Mouse (Mus musculus) ES-E14 (cell line): ENCODE measurements around the gene Tbc1d4. TPM values are rescaled to one million over a fixed set of nuclear protein-coding genes. Genes with fewer than 3 reads are reported as not detected.

Source experiments
- DNase-seq: peaks from one replicate; pipeline ENCODE4 v3.0.0-alpha.2; 2013; ENCODE audit warnings: low read depth, low spot score
- H3K27ac ChIP-seq: 2 replicates; pipeline ENCODE4 v1.5.1; 2012; ENCODE audit warnings: low read depth, mild to moderate bottlenecking, low read length, moderate library complexity, mixed read lengths; ENCODE audit not compliant: poor library complexity, insufficient read depth, severe bottlenecking
- H3K36me3 ChIP-seq: 2 replicates; pipeline ENCODE4 v1.6.1; 2012; ENCODE audit warnings: mild to moderate bottlenecking, low read length, moderate library complexity, mixed read lengths; ENCODE audit not compliant: control insufficient read depth, poor library complexity, insufficient read depth, severe bottlenecking
- H3K4me1 ChIP-seq, 2 experiments: fragments of 150-350 bp in 1 of 2; sonication (generic) in 1 of 2; 2 replicates each; pipeline ENCODE4 v1.6.1; 2012; ENCODE audit warnings: low read length in 2 of 2, mild to moderate bottlenecking in 1 of 2, mixed read lengths in 1 of 2; ENCODE audit not compliant: control insufficient read depth in 2 of 2, insufficient read depth in 2 of 2, poor library complexity in 1 of 2
- H3K4me3 ChIP-seq, 2 experiments: fragments of 150-350 bp in 1 of 2; sonication (generic) in 1 of 2; 2 replicates each; pipeline ENCODE4 v1.5.1; 2012; ENCODE audit warnings: low read length in 2 of 2, low read depth in 1 of 2, mild to moderate bottlenecking in 1 of 2, mixed read lengths in 1 of 2; ENCODE audit not compliant: insufficient read depth in 1 of 2, poor library complexity in 1 of 2, severe bottlenecking in 1 of 2
- H3K9ac ChIP-seq: 2 replicates; pipeline ENCODE4 v1.6.1; 2012; ENCODE audit warnings: low read depth, mild to moderate bottlenecking, low read length, mixed read lengths; ENCODE audit not compliant: poor library complexity, insufficient read depth, severe bottlenecking
- H3K9me3 ChIP-seq: fragments of 150-350 bp; sonication (generic); 2 replicates; pipeline ENCODE4 v1.6.1; 2012; ENCODE audit warnings: low read depth, mild to moderate bottlenecking, low read length; ENCODE audit not compliant: control insufficient read depth, insufficient read depth
- CHD2 ChIP-seq: IDR thresholded peaks from 2 replicates; pipeline ENCODE4 v1.6.1; 2014; ENCODE audit warnings: mild to moderate bottlenecking, low read depth, low read length, inconsistent platforms
- HCFC1 ChIP-seq: IDR thresholded peaks from 2 replicates; pipeline ENCODE4 v1.6.1; 2012; ENCODE audit warnings: low read length, inconsistent platforms, borderline replicate concordance; ENCODE audit not compliant: insufficient read depth
- MAFK ChIP-seq: IDR thresholded peaks from 2 replicates; pipeline ENCODE4 v1.6.1; 2014; ENCODE audit warnings: mild to moderate bottlenecking, low read depth, low read length, inconsistent platforms; ENCODE audit not compliant: insufficient read depth
- ZC3H11A ChIP-seq: IDR thresholded peaks from 2 replicates; pipeline ENCODE4 v1.6.1; 2012; ENCODE audit warnings: low read depth, mild to moderate bottlenecking, inconsistent platforms, low read length, borderline replicate concordance
- ZNF384 ChIP-seq: IDR thresholded peaks from 2 replicates; pipeline ENCODE4 v1.6.1; 2012; ENCODE audit warnings: low read depth, low read length, inconsistent platforms
- in situ Hi-C, 2 experiments: fragments of 600-800 bp; cut with MboI; formaldehyde crosslinking; loops; one replicate each; pipeline ENCODE4 v1.15.1; 2025; ENCODE audit warnings: low sequenced_read_pairs in 2 of 2, inconsistent platforms in 1 of 2; ENCODE audit not compliant: unreplicated experiment in 2 of 2
- total RNA-seq: library from RNA; depleted of rRNA; stranded (reverse); fragments of 300-350 nt; gene quantifications from 2 replicates; pipeline ENCODE4 v1.2.3, GENCODE M21; 2012

Tbc1d4 gene
- total RNA-seq, 1 experiment = 1.1 TPM

- H3K9ac ChIP-seq = no peak overlapping the region
- no peak overlapping the region for H3K27ac ChIP-seq
- no peak overlapping the region for H3K4me3 ChIP-seq
- no peaks in the 10 kb centered on the region for H3K9me3 ChIP-seq
- no peaks in the 10 kb centered on the region; a peak in 1 of 4 replicates for H3K4me1 ChIP-seq
- TF ChIP-seq ZNF384 (no peak), HCFC1 (no peak), ZC3H11A (no peak), MAFK (no peak), CHD2 (no peak)
- 0 out of 2 replicates have a peak, but pooled peaks cover 2% of the 10 kb centered on the region for H3K36me3 ChIP-seq
- DNase-seq = no peak
- in situ Hi-C loops = no loop called here
These were observed 26.8 kb upstream of the Tbc1d4 start for GRCm38 (mm10) chr14:101635765-101636164.

GRCm38 (mm10) chr14:101630548-101630947, 21.6 kb upstream of the Tbc1d4 start:
- Histone ChIP-seq H3K4me3 (no peak overlapping the region), H3K9me3 (no peaks in the 10 kb centered on the region), H3K36me3 (0 out of 2 replicates have a peak, but pooled peaks cover 2% of the 10 kb centered on the region), H3K27ac (no peak overlapping the region), H3K9ac (no peak overlapping the region), H3K4me1 (no peaks in the 10 kb centered on the region)
- no peak for TF ChIP-seq HCFC1
- TF ChIP-seq ZNF384 = peak; percentile 72
- no peak for TF ChIP-seq MAFK
- no peak for TF ChIP-seq CHD2
- no peak for TF ChIP-seq ZC3H11A
- in situ Hi-C loops = no loop called here
- DNase-seq = no peak

- DNase-seq = no peak
- Histone ChIP-seq H3K27ac (no peak overlapping the region), H3K4me1 (0 out of 4 replicates have a peak, but pooled peaks cover 0 to 4% of the 10 kb centered on the region in 2 experiments), H3K9me3 (no peaks in the 10 kb centered on the region), H3K9ac (no peak overlapping the region), H3K36me3 (no peaks in the 10 kb centered on the region), H3K4me3 (no peak overlapping the region)
- in situ Hi-C loops = no loop called here
- TF ChIP-seq ZNF384 = no peak
- TF ChIP-seq CHD2 = no peak
- TF ChIP-seq MAFK = no peak
- no peak for TF ChIP-seq ZC3H11A
These were observed 8.7 kb upstream of the Tbc1d4 start for GRCm38 (mm10) chr14:101617680-101618079.

- 0 out of 4 replicates have a peak, but pooled peaks cover 0 to 4% of the 10 kb centered on the region in 2 experiments for H3K4me1 ChIP-seq
- in situ Hi-C loops = no loop called here
- no peak overlapping the region for H3K4me3 ChIP-seq
- TF ChIP-seq MAFK = no peak
- TF ChIP-seq ZC3H11A = no peak
- no peak for TF ChIP-seq HCFC1
- no peak for TF ChIP-seq ZNF384
- TF ChIP-seq CHD2 = no peak
- no peaks in the 10 kb centered on the region for H3K36me3 ChIP-seq
- no peak for DNase-seq
- H3K27ac ChIP-seq = no peak overlapping the region
- no peaks in the 10 kb centered on the region for H3K9me3 ChIP-seq
- H3K9ac ChIP-seq = no peak overlapping the region
These were observed 7.2 kb upstream of the Tbc1d4 start for GRCm38 (mm10) chr14:101616178-101616577.

- no peak overlapping the region for H3K4me3 ChIP-seq
- in situ Hi-C loops = no loop called here
- DNase-seq = no peak
- TF ChIP-seq MAFK (peak; percentile 80), ZC3H11A (no peak)
- no peaks in the 10 kb centered on the region for H3K9me3 ChIP-seq
- 0 out of 4 replicates have a peak, but pooled peaks cover 0 to 4% of the 10 kb centered on the region in 2 experiments for H3K4me1 ChIP-seq
- no peak overlapping the region for H3K9ac ChIP-seq
- no peaks in the 10 kb centered on the region for H3K36me3 ChIP-seq
- no peak overlapping the region for H3K27ac ChIP-seq
These were observed 4.2 kb upstream of the Tbc1d4 start for GRCm38 (mm10) chr14:101613206-101613605.
